Mouse (Mus musculus): ENCODE data around the gene Morn2.

GRCm38 (mm10) chr17:80291148-80291547, 1.1 kb downstream of the Morn2 start:
- TF ChIP-seq POLR2A (IDR thresholded peaks at IDR 0.05; ENCODE audit: extremely low read depth, insufficient read depth, low read length) = no peak
- TF ChIP-seq CTCF (IDR thresholded peaks at IDR 0.05; ENCODE audit: low read depth, low read length) = peak; percentile 46; the same call in 1 of the 2 replicates
